Mouse (Mus musculus) right cerebral cortex, postnatal 36 days (tissue): ENCODE results near the gene Slc16a4.

Source experiments
- DNase-seq, 2 experiments: peaks; one replicate each; pipeline ENCODE4 v3.0.0; 2022; ENCODE audit warnings: low spot score in 2 of 2, mixed read lengths in 1 of 2

Slc16a4 gene

DNA sequence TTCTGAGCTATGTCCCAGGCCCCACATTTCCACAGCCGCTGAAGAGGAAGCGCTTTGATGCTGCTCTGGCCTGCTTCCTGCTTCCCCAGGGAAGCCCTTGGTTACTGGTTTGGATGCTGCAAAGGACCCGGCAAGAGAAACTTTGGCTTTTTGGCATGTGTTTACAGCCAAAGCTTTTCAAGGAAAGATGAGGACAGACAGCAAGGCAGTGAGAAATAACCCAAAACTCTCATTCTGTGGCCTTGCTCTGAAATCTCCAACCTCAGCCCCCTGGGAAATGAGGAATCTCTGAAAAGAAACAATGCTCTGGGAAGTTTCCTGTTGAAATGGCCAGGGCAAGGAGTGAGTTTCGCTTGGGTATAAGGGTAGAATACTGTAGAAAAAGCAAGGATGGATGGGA lies 69.3 kb downstream of the Slc16a4 start:
- DNase-seq, result no peak
